Mouse (Mus musculus) small intestine, adult 2 months (tissue): ENCODE data around the gene Abt1.

Experiments used
- CTCF ChIP-seq: fragments of 200-500 bp; IDR thresholded peaks from 2 replicates; pipeline ENCODE4 v1.5.1; 2012; ENCODE audit warnings: low read depth, mild to moderate bottlenecking, control low read depth, inconsistent platforms, low read length, moderate library complexity, mixed read lengths; ENCODE audit not compliant: insufficient replicate concordance, insufficient read length; ENCODE audit errors: extremely low read depth
- POLR2A ChIP-seq: fragments of 200-500 bp; IDR thresholded peaks from 2 replicates; pipeline ENCODE4 v1.6.1; 2012; ENCODE audit warnings: low read depth, mild to moderate bottlenecking, control low read depth, inconsistent platforms, low read length, moderate library complexity

DNA sequence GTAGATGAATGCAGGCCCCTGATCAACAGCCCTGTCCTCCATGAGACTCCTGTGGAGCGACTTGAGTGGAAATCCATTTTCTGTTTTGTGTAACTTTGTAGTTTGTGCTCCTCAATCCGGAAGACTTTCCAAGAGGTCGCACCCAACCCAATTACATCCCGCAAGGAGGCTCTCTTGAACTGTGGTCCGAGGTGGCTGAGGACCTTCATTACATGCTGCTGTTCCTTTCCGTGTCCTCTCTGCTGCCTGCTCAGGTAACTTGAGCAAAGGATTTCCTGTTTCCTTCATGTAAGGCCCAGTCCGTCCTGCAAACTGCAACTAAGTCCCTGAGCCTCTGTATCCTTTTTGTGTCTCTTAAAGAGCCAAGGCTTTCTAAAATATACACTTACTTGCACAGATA lies 10.8 kb upstream of the Abt1 start:
- TF ChIP-seq POLR2A (no peak), CTCF (no peak)
